Mouse (Mus musculus): ENCODE data around the gene Golph3.
A peak's percentile ranks its signal among the peaks of the same experiment; 100 is the strongest.
"Not testable (repeated sequence)": the region's sequence is repeated elsewhere in the genome, so short reads cannot be mapped to it uniquely, and the experiment has no call there.

Golph3 gene

DNA sequence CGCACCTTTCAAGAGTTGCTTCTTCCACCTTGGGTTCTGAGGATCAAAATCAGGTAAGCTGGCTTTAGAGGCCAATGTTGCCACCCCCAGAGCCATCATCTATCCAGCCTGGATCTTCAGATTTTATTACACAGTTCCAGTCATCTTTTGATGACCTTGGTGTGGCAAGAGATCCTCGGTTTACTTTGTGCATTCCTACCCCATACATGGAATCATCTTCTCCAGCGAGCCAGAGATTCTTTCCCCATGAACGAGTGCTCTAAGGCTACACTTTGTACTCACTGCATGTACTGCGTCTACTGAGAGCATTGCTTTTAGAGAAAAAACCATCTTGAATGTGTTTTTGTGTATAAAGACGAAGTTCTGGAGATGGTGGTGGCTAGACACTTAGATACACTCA, 34.0 kb downstream of the Golph3 start:
- no peak for DNase-seq (ENCODE audit: low read depth in 2 of 2, low spot score in 2 of 2)

DNA sequence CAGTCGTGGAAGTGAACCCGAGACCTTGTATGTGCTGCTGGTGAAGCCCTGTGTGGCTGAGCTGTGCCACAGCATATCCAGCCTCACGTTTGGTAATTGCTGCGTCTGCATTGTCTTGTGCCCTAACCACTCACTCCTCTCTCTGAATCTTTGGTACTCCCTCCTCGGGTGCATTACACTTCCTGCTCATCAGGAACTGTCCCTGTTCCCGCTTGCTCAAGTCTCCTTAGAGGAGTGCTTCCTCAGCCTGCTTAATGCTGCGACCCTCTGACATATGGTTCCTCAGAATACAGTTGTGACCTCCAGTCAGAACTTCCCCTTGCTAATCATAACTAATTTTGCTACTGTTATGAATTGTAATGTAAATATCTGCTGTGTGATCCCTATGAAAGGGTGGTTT, 34.7 kb downstream of the Golph3 start:
- no peak for DNase-seq (ENCODE audit: low read depth in 2 of 2, low spot score in 2 of 2)

- no peak for DNase-seq (ENCODE audit: low read depth in 2 of 2, low spot score in 2 of 2)
Observed at GRCm38 (mm10) chr15:12357459-12357858, 36.2 kb downstream of the Golph3 start.

DNA sequence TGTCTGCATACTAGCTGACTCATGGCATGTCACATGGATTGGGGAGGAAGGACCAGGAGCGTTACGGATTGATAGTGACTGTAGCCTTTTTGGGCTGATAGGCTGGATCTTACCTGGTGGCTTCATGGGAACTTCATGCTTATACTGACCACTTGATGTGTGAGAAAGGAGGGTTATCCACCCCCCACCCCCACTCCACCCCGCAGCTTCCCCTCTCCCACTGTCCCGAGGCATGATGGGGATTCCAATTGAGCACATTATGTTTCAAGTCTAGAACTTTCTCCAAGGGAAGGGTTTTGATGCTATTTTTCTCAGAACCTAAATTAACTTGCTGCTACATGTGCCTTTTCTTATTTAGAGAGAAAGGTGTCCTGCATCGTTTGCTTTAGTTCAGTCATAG, 37.1 kb downstream of the Golph3 start:
- no peak for DNase-seq (ENCODE audit: low read depth in 2 of 2, low spot score in 2 of 2)

DNA sequence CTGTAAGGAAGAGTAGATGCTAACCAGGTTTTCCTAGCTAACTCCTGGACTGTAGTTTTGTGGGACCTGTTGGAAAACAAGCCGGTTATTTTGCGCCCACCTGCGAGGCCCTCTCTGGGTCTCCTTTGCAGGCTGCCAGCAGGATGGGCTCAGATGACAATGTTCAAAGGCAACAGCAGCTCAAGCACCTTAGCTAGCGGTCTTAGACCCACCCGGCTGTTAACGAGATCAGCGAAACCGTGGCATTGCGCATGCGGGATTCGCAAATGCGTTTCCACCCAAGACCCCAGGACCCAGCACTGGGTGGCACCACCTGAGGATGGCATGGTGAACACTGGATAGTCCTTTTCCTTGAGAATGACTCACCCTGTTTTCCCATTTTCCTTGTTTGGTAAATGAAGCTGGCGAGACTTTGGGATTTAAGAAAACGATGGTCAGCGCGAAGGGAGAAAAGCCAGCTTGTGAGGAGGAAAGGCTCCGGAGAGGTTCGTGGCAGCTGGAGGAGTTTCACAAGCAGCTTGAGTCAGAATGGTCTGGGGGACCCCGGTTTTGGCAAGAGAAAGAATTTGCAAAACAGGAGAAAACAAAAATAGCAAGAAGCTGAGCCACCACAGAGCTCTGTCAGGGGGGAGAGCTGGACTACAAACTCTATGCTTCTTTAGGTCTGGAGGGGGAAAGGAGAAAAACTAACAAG, 39.4 kb downstream of the Golph3 start:
- DNase-seq (ENCODE audit: low read depth in 2 of 2, low spot score in 2 of 2): no peak

DNA sequence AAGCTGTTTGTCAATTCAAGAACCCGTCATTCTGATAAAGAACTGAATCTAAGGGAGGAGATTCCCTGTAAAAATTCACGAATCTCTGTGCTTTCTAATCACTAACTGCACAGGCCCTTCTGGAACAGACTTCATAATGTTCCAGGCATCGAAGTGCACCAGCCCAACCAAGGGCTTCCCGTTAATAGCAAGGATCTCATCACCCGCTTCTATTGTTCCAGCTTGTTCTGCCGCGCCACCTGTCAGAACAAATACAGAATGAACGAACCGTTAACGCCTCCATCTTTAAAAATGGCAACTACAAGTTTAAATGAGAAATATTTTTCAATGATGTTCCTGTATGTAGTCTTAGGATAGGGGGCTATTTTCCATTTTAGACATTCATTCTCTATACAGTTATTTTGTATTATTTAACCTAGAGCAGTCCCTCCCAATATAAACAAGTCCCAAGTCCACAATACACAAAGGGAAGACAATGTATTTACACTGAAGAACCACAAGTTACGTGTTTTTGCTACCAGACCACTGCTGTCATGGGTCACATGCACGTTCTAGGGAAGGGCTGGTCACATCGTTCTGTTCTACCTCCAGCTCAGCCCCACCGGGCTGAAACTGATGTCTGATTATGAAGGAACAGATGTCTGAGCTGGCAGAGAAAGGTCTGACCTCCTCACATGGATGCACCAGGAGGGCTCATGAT, 40.9 kb downstream of the Golph3 start:
- DNase-seq (ENCODE audit: low read depth in 2 of 2, low spot score in 2 of 2): no peak

GRCm38 (mm10) chr15:12362701-12363040, 41.4 kb downstream of the Golph3 start:
- DNase-seq (ENCODE audit: low read depth in 2 of 2, low spot score in 2 of 2): no peak

DNA sequence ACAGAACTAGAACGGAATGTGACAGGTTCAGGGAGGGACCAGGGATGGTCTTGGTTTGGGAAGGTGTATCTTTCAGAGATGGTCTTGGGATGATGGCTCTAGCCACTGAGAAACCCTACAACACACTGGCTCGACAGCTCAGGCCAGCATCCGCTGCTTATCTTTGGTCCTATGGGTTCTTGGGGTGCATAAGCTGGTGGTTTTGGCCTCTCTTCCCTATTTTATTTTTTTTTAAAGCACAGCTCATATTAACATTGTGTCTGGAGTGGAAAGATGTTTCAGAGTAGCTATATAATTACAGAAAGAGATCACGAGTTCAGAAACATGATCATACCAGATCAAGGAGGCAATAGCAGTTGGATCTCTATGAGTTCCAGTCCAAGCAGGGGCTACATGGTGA, 42.8 kb downstream of the Golph3 start:
- no peak for DNase-seq (ENCODE audit: low read depth in 2 of 2, low spot score in 2 of 2)

GRCm38 (mm10) chr15:12365416-12366071, 44.3 kb downstream of the Golph3 start:
- DNase-seq (ENCODE audit: low read depth in 2 of 2, low spot score in 2 of 2): no peak

GRCm38 (mm10) chr15:12366072-12366469, 44.8 kb downstream of the Golph3 start:
- no peak for DNase-seq (ENCODE audit: low read depth in 2 of 2, low spot score in 2 of 2)

GRCm38 (mm10) chr15:12366580-12367305, 45.5 kb downstream of the Golph3 start:
- DNase-seq (ENCODE audit: low read depth in 2 of 2, low spot score in 2 of 2): not testable (repeated sequence)

DNA sequence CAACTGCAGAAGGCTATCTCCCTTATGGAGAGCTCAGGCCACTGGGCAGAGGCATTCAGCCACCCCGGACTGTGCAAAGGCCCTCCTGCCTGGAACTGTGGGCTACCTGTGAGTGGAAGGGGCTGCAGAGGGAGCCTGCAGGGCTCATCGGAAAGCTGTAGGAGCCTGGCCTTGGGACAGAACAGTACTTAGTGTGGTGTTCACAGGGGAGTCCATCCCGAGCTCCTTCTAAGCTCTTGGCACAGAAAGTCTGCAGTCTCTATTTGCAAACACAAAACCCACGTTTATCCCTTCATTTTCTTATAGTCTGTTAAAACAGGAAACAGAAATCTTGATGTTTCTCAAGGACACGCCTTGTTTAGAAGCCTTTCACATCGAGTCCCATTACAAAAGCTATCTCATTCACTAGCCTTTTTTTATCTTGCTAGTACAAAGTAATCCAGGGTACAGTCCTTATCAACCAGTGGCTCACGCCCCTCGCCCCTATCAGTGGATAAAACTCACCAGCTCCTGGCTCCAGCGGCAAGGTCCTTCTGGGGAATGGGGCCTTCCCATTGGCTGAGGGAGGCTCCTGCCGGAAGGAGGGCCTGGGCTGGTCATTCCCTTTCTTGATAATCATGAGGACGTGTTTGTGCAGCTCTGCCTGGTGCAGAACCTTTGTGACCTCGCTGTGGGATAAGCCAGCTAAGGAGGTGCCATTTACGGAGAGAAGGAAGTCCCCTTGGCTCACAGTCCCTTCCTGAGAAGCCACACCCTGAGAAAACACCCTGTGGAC, 46.2 kb downstream of the Golph3 start:
- no peak for DNase-seq (ENCODE audit: low read depth in 2 of 2, low spot score in 2 of 2)

DNA sequence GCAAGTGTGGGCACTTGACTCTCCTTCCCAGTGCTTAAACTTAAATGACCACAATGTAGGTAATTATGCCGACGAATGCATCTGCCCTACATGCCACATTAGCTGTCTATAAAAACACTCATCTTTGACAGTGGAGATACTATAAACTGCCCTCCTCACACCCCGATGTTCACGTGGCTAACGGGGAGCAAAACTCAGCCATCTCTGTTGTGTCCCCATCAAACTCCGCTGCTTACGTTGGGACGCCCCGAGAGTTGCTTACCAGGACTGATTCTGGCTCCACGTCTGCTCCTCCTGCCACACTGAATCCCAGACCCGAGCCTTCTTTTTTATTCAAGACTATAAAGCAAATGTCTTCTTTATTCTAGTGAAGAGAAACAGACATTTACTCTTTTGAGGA, 47.1 kb downstream of the Golph3 start:
- DNase-seq (ENCODE audit: low read depth in 2 of 2, low spot score in 2 of 2): no peak

DNA sequence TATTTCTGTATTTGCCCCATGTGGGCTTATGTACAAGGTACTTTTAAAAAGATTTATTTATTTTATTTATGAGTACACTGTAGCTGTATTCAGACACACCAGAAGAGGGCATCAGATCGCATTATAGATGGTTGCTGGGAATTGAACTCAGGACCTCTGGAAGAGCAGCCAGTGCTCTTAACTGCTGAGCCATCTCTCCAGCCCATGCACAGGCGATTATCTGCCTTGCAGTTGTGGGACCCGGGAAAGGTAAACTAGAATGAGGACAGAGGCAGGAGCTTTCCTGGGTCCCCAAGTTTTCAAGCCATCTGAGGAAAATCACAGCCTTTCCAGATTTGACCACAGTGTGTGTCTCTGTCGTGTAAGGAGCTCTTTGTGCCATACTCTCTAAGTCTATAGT, 47.6 kb downstream of the Golph3 start:
- no peak for DNase-seq (ENCODE audit: low read depth in 2 of 2, low spot score in 2 of 2)

- DNase-seq (ENCODE audit: low read depth in 2 of 2, low spot score in 2 of 2): no peak
Observed at GRCm38 (mm10) chr15:12370096-12370495, 48.8 kb downstream of the Golph3 start.

- peak; percentile 41 to 63 for DNase-seq (ENCODE audit: low read depth in 2 of 2, low spot score in 2 of 2)
Observed at GRCm38 (mm10) chr15:12371183-12371582, 49.9 kb downstream of the Golph3 start.

- no peak for DNase-seq (ENCODE audit: low read depth in 2 of 2, low spot score in 2 of 2)
Observed at GRCm38 (mm10) chr15:12373496-12373895, 52.2 kb downstream of the Golph3 start.

DNA sequence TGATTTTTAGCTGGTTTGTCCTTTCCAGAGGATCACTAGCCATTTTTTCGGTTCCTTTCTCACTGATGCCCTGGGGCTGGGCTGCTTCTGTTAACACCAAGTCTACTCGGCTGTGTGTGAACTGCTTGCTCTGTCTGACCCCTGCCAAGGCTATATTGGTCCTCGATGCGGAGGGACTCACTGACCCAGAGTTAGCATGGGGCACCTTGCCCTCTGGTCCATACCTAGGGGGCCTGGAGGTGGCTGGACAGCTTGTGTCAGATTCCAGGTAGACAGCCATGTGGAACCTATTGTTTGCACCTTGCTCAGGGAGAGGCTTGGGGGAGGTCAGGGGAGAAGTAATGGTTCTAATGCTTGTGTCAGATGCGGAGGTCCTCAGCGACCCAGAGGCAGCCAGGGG, 52.7 kb downstream of the Golph3 start:
- no peak for DNase-seq (ENCODE audit: low read depth in 2 of 2, low spot score in 2 of 2)

GRCm38 (mm10) chr15:12374916-12375315, 53.7 kb downstream of the Golph3 start:
- DNase-seq (ENCODE audit: low read depth in 2 of 2, low spot score in 2 of 2): no peak

DNA sequence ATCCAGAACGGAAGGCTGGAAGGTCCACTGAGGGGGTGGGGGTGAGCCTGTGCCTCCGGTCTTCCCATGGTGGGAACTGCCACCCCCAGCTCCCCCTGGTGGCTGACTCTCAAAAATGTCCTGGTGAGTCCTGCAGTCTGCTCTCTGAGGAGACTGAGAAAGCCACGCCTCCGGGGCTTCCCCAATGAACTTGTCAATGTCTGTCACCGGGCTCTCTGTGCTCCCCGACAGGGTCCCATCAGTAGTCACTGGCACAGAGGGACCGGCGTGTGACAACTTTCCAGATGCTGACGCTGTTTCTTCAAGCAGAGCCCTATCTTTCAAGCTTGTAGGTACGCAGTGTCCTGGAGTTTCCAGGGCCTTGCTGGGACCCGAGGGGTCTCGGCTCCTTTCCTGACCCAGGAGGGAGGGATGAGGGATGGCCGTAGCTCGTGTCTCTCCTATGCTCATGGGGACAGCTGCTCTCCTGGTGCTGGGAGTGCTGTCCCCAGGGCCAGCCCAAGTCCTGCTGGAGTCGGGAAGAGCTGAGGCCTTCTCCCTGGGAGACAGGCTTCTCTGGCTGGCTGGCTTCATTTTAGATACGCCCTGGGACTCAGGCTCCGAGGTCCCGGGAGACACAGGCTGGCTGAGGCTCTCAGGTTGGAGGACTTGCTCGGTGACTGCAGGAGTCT, 54.5 kb downstream of the Golph3 start:
- peak; percentile 73 to 82 for DNase-seq (ENCODE audit: low read depth in 2 of 2, low spot score in 2 of 2)

Data from CD8-positive naive resting alpha-beta T cell, adult 2 months (primary cell).